Mouse (Mus musculus) G1E-ER4 (cell line): Measurements from ENCODE around the gene Hist1h3b. TPM values are rescaled to one million over a fixed set of nuclear protein-coding genes. Genes with fewer than 3 reads are reported as not detected.

ENCODE experiments used
- GATA1 ChIP-seq: IDR thresholded peaks from one replicate; pipeline ENCODE4 v1.8.0; 2012; ENCODE audit warnings: low read length, inconsistent platforms
- polyA plus RNA-seq: library from polyadenylated mRNA; stranded (reverse); fragments of >175 nt; gene quantifications from 2 replicates; pipeline ENCODE4 v1.2.3, GENCODE M21; 2012

Gene Hist1h3b
- polyA plus RNA-seq, 1 experiment, result 11.4 TPM

DNA sequence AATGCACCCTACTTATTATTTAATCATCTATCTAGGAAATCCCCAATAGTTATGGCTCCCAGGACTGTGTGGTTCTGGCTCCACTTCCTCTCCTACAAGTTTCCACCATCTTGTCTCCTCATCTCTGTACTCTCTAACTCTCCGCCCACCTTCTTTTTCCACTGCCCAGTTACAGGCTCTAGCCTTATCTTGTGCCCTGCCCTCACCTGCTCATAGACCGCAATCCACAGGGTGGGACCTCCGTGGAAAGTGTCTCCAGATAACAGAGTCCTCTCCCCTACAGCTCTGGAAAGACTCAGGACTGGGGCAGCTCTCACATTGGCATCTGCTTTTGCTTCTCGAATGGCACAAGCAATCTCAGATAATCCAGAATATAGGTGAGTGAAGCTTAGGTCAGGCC is 27.0 kb downstream of the Hist1h3b start:
- no peak for TF ChIP-seq GATA1

DNA sequence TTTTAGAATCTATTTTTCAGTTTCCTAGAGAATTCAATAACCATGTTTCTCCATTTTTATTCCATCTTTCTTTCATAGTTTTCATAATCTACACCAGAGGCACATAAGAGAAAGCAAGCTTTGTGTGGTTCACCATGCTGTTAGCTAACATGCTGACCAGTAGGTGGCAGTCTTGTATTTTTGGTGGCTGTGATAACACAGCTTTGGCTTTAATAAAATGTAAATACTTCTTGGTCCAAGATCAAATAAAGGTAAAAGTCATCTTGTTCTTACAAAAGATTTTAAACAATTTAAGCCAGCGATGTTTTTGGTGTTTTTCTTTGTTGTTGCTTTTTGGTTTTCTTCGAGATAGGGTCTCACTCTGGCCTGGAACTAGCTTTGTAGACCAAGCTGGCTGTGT is 40.5 kb downstream of the Hist1h3b start:
- TF ChIP-seq GATA1, result no peak

DNA sequence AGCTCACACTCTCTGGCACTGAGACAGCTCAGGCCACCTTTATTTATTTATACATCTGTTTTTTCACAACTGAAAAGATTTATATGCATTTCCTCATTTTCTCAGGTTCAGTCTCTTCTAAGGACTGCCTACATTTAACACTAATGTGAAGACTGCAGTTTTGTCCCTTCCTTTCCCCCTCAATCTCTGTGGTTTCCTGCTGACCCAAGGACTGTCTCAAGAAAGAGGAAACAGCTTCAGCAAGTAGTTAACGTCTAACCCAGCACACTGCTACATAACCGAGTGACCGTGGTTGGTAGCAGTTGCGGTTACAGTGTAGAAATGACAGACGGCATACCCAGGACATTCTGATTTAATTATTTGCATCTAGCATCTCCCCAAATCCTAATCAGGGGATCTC is 47.3 kb downstream of the Hist1h3b start:
- no peak for TF ChIP-seq GATA1

Other genes starting within 250 kb of the Hist1h3b start
- gene Hist1h4h, start 221.2 kb upstream of the Hist1h3b start, polyA plus RNA-seq, result 18.1 and 20.2 TPM in 2 replicates
- 2,691 and 3,312 TPM in 2 replicates for gene Hist1h2af, start 218.4 kb upstream of the Hist1h3b start, polyA plus RNA-seq
- 17.3 and 23.2 TPM in 2 replicates for gene Hist1h3g, start 216.8 kb upstream of the Hist1h3b start, polyA plus RNA-seq
- 1.7 and 2.5 TPM in 2 replicates for gene Hist1h2bh, start 208.9 kb upstream of the Hist1h3b start, polyA plus RNA-seq
- 5.7 and 6.3 TPM in 2 replicates for gene Hist1h3f, start 208.2 kb upstream of the Hist1h3b start, polyA plus RNA-seq
- gene Hist1h4f, start 200.6 kb upstream of the Hist1h3b start, polyA plus RNA-seq, result 18.7 and 20.6 TPM in 2 replicates
- 0.81 and 0.89 TPM in 2 replicates for gene Hist1h1d, start 199.0 kb upstream of the Hist1h3b start, polyA plus RNA-seq
- gene Hist1h3e, start 189.9 kb upstream of the Hist1h3b start, polyA plus RNA-seq, result 11.7 and 13.1 TPM in 2 replicates
- gene Hist1h2ae, start 181.0 kb upstream of the Hist1h3b start, polyA plus RNA-seq, result 18.2 and 26.0 TPM in 2 replicates
- gene Hist1h2bg, start 180.9 kb upstream of the Hist1h3b start, polyA plus RNA-seq, result 21.9 and 32.9 TPM in 2 replicates
- gene Hist1h2bf, start 178.1 kb upstream of the Hist1h3b start, polyA plus RNA-seq, result 8.5 and 12.9 TPM in 2 replicates
- 1.8 and 6.5 TPM in 2 replicates for gene Hist1h2ad, start 177.9 kb upstream of the Hist1h3b start, polyA plus RNA-seq
- gene Hist1h3d, start 176.5 kb upstream of the Hist1h3b start, polyA plus RNA-seq, result 3.8 and 4.0 TPM in 2 replicates
- gene Hist1h4d, start 170.7 kb upstream of the Hist1h3b start, polyA plus RNA-seq, result 22.9 and 29.6 TPM in 2 replicates
- gene Hist1h2be, start 131.1 kb upstream of the Hist1h3b start, polyA plus RNA-seq, result 0.92 and 1.2 TPM in 2 replicates
- 5.9 and 7.2 TPM in 2 replicates for gene Hist1h1e, start 129.7 kb upstream of the Hist1h3b start, polyA plus RNA-seq
- gene Hist1h2ac, start 68.3 kb upstream of the Hist1h3b start, polyA plus RNA-seq, result 1.0 and 2.0 TPM in 2 replicates
- gene Hist1h2bc, start 68.1 kb upstream of the Hist1h3b start, polyA plus RNA-seq, result 16.7 and 25.9 TPM in 2 replicates
- gene Hist1h1t, start 56.5 kb upstream of the Hist1h3b start, polyA plus RNA-seq, result not detected in 2 replicates
- 4.1 and 4.5 TPM in 2 replicates for gene Hist1h4c, start 53.8 kb upstream of the Hist1h3b start, polyA plus RNA-seq
- gene Hfe, start 41.4 kb upstream of the Hist1h3b start, polyA plus RNA-seq, result not detected in 2 replicates
- gene Hist1h1c, start 13.5 kb upstream of the Hist1h3b start, polyA plus RNA-seq, result 32.4 and 36.9 TPM in 2 replicates
- gene Hist1h3c, start 6.7 kb upstream of the Hist1h3b start, polyA plus RNA-seq, result 12.2 and 13.4 TPM in 2 replicates
- gene Hist1h2bb, start 5.5 kb upstream of the Hist1h3b start, polyA plus RNA-seq, result 6.6 and 10.7 TPM in 2 replicates
- gene Hist1h2ab, start 1.1 kb upstream of the Hist1h3b start, polyA plus RNA-seq, result 30.3 and 45.7 TPM in 2 replicates
- gene Hist1h4b, start 4.7 kb downstream of the Hist1h3b start, polyA plus RNA-seq, result 9.0 and 10.6 TPM in 2 replicates
- gene Hist1h4a, start 9.0 kb downstream of the Hist1h3b start, polyA plus RNA-seq, result 31.9 and 40.7 TPM in 2 replicates
- gene Hist1h3a, start 10.1 kb downstream of the Hist1h3b start, polyA plus RNA-seq, result 3.9 and 6.7 TPM in 2 replicates
- 0.33 and 1.8 TPM in 2 replicates for gene Hist1h1a, start 11.4 kb downstream of the Hist1h3b start, polyA plus RNA-seq
- gene Trim38, start 17.6 kb downstream of the Hist1h3b start, polyA plus RNA-seq, result not detected in 2 replicates
- not detected in 2 replicates for gene Slc17a2, start 54.7 kb downstream of the Hist1h3b start, polyA plus RNA-seq
- gene Slc17a3, start 87.2 kb downstream of the Hist1h3b start, polyA plus RNA-seq, result not detected in 2 replicates
- not detected in 2 replicates for gene Slc17a1, start 115.5 kb downstream of the Hist1h3b start, polyA plus RNA-seq
- gene Slc17a4, start 162.7 kb downstream of the Hist1h3b start, polyA plus RNA-seq, result not detected in 2 replicates
- not detected in 2 replicates for gene Hist1h2ba, start 181.9 kb downstream of the Hist1h3b start, polyA plus RNA-seq
- not detected in 2 replicates for gene Hist1h2aa, start 182.2 kb downstream of the Hist1h3b start, polyA plus RNA-seq
- gene Scgn, start 238.9 kb downstream of the Hist1h3b start, polyA plus RNA-seq, result not detected in 2 replicates